Mouse (Mus musculus): ENCODE data around the gene Plekhh2.

- TF ChIP-seq CTCF (conservative IDR thresholded peaks at IDR 0.05; ENCODE audit: insufficient read depth, insufficient read length, low read depth, low read length) (no peak), POLR2A (IDR thresholded peaks at IDR 0.05; ENCODE audit: low read depth, low read length) (no peak)
Measured at GRCm38 (mm10) chr17:84637971-84638370, 126.3 kb downstream of the Plekhh2 start.
